Mouse (Mus musculus) G1E (cell line): ENCODE results near the gene B4galt5. TPM values are rescaled to one million over a fixed set of nuclear protein-coding genes. Genes with fewer than 3 reads are reported as not detected.

Experiments
- ATAC-seq: 2 replicates; pipeline ENCODE4 v1.8.0; 2016; ENCODE audit warnings: mild to moderate bottlenecking; ENCODE audit not compliant: insufficient number of reproducible peaks, poor library complexity, low FRiP score, severe bottlenecking; ENCODE audit errors: extremely low read depth
- DNase-seq: peaks from one replicate; pipeline ENCODE4 v3.0.0; 2012; ENCODE audit warnings: low spot score
- H3K27me3 ChIP-seq: 2 replicates; pipeline ENCODE4 v1.6.1; 2012; ENCODE audit warnings: mild to moderate bottlenecking, low read length, inconsistent platforms; ENCODE audit not compliant: insufficient read depth
- H3K36me3 ChIP-seq: replicated peaks from 2 replicates; pipeline ENCODE3; 2012; ENCODE audit warnings: mild to moderate bottlenecking, inconsistent platforms
- H3K4me1 ChIP-seq: 2 replicates; pipeline ENCODE4 v1.6.1; 2012; ENCODE audit warnings: low read depth, low read length, inconsistent platforms, mixed read lengths; ENCODE audit not compliant: insufficient read depth
- H3K4me3 ChIP-seq: 2 replicates; pipeline ENCODE4 v1.5.1; 2012; ENCODE audit warnings: low read depth, mild to moderate bottlenecking, inconsistent platforms, low read length, moderate library complexity, mixed read lengths
- H3K9me3 ChIP-seq: replicated peaks from 2 replicates; pipeline ENCODE4 v1.6.1; 2012; ENCODE audit warnings: inconsistent platforms
- CTCF ChIP-seq: IDR thresholded peaks from 2 replicates; pipeline ENCODE4 v1.5.1; 2012; ENCODE audit warnings: low read depth, low read length, inconsistent platforms, mixed read lengths
- GATA1 ChIP-seq: IDR thresholded peaks from 2 replicates; pipeline ENCODE4 v1.6.1; 2012; ENCODE audit warnings: borderline replicate concordance, low read length, inconsistent platforms, mixed read lengths
- GATA2 ChIP-seq: IDR thresholded peaks from 2 replicates; pipeline ENCODE4 v1.6.1; 2012; ENCODE audit warnings: low read depth, low read length, inconsistent platforms, borderline replicate concordance
- POLR2AphosphoS5 ChIP-seq: IDR thresholded peaks from 2 replicates; pipeline ENCODE4 v1.6.1; 2012; ENCODE audit warnings: low read depth, low read length, inconsistent platforms; ENCODE audit not compliant: insufficient replicate concordance
- TAL1 ChIP-seq: conservative IDR thresholded peaks from 2 replicates; pipeline ENCODE4 v1.6.1; 2012; ENCODE audit warnings: low read depth, low read length, inconsistent platforms, mixed read lengths
- polyA plus RNA-seq: library from polyadenylated mRNA; stranded (reverse); fragments of >175 nt; gene quantifications from 2 replicates; pipeline ENCODE4 v1.2.3, GENCODE M21; 2012
- total RNA-seq, 2 experiments: library from RNA; stranded (forward) in 1 of 2; stranded (reverse) in 1 of 2; fragments of 200-1000 nt in 1 of 2; fragments of >200 nt in 1 of 2; fragmentation: Nextera tagmentation in 1 of 2; gene quantifications; 2 replicates each; pipeline ENCODE4 v1.2.3; 2014 to 2017

B4galt5 gene
- total and polyA plus RNA-seq, 3 experiments: 0.23 to 0.61 (median 0.44) TPM

DNA sequence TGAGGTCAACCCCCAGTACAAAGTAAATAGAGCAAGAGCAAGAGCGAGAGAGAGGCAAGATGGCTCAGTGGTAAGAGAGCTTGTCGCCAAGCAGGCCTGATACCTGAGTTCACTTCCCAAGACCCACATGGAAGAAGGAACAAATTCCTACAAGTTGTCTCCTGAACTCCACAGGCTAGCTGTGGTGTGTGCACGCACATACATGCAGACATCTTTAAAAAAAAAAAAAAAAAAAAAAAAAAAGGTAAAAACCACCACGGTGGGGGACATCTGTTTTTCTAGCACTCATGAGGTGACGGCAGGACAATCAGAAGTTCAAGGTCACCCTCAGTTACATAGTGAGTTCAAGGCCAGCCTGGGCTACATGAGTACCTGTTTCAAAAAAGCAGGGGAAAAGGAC is 26.7 kb upstream of the B4galt5 start:
- Histone ChIP-seq H3K36me3 (no peaks in the 10 kb centered on the region), H3K27me3 (peaks cover 3% of the 10 kb centered on the region; the same call in 1 of the 2 replicates), H3K4me1 (peaks cover 7% of the 10 kb centered on the region), H3K4me3 (no peak overlapping the region), H3K9me3 (no peaks in the 10 kb centered on the region)
- no peak for ATAC-seq
- TF ChIP-seq TAL1 (no peak), CTCF (no peak), POLR2AphosphoS5 (no peak), GATA1 (no peak), GATA2 (no peak)
- DNase-seq: no peak

DNA sequence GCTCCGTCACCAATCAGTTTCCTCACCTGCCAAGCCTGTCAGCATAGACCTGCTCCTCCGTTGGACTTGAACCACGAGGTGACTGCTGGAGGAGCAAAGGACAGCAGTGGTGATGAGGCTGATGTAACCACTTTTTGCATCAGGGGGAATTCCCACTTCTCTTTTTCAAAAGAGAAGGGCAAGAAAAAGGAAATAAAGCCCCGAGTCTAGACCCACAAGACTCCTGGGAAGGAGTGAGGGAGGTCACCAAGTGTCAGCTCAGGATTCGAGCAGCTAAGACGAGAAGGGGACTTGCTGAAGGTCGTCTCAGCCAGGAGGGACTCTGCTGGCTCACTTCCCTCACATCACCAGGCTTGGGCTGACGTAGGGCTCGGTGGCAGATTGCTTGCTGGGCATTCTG is 26.2 kb upstream of the B4galt5 start:
- Histone ChIP-seq H3K27me3 (no peaks in the 10 kb centered on the region), H3K9me3 (no peaks in the 10 kb centered on the region), H3K36me3 (no peaks in the 10 kb centered on the region), H3K4me3 (no peak overlapping the region), H3K4me1 (peaks cover 7% of the 10 kb centered on the region)
- ATAC-seq (no peak), DNase-seq (no peak)
- TF ChIP-seq GATA2 (no peak), GATA1 (no peak), TAL1 (no peak)

DNA sequence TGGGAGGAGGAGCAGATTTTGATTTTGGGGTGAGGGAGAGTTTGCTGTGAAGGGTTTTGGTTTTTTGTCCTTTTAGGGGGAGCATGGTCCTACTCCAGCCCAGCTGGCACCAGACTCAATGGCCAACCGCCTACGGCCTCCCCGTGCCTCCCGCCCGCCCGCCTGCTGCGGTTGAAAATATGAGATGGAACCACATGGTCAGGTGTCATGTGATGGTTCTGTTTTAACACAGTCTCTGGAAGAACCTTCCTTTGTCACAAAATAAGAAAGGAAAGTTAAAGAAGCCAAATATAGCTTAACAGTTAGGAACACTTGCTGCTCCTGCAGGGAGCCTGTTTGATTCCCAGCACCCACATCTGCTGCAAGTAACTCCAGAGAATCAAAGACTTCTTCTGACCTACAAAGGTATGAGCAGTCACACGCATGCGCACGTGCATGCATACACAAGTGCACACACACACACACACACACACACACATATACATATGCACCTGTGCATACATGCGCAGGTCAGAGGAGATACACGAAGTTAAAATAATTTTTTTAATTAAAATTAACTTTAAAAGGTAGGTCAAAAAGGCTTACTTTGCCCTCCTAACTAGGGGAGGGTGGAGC is 25.3 kb upstream of the B4galt5 start:
- no peak for TF ChIP-seq CTCF
- TF ChIP-seq GATA2: no peak
- TF ChIP-seq TAL1: no peak
- TF ChIP-seq GATA1: no peak
- no peak for TF ChIP-seq POLR2AphosphoS5
- no peaks in the 10 kb centered on the region for H3K27me3 ChIP-seq
- ATAC-seq (no peak), DNase-seq (no peak)
- no peaks in the 10 kb centered on the region for H3K9me3 ChIP-seq
- no peaks in the 10 kb centered on the region for H3K36me3 ChIP-seq
- H3K4me1 ChIP-seq: peaks cover 7% of the 10 kb centered on the region
- H3K4me3 ChIP-seq: no peak overlapping the region

DNA sequence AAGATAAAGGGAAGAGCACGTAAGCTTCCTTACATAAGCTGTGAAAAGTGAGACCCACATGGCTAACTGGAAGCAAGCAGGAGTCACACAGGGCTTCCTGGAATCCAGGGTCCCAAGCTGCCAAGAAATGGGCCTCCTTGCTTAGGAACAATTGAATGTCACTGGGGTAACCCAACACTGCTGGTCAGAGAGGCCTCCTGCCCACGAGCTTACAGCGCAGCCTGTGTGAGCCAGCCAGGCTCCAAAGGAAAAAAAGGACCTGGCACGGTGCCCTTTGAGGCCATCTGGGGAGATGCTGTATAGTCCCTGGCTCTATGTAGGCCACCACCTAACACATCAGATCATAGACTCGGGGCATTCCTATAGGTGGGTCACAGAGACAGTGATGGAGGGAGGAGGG is 24.3 kb upstream of the B4galt5 start:
- no peaks in the 10 kb centered on the region for H3K36me3 ChIP-seq
- no peaks in the 10 kb centered on the region for H3K9me3 ChIP-seq
- no peak overlapping the region for H3K4me3 ChIP-seq
- no peak for ATAC-seq
- no peaks in the 10 kb centered on the region for H3K27me3 ChIP-seq
- peaks cover 7% of the 10 kb centered on the region for H3K4me1 ChIP-seq
- TF ChIP-seq POLR2AphosphoS5: no peak
- no peak for TF ChIP-seq TAL1
- no peak for TF ChIP-seq GATA1
- TF ChIP-seq CTCF: no peak
- no peak for TF ChIP-seq GATA2
- DNase-seq: no peak

DNA sequence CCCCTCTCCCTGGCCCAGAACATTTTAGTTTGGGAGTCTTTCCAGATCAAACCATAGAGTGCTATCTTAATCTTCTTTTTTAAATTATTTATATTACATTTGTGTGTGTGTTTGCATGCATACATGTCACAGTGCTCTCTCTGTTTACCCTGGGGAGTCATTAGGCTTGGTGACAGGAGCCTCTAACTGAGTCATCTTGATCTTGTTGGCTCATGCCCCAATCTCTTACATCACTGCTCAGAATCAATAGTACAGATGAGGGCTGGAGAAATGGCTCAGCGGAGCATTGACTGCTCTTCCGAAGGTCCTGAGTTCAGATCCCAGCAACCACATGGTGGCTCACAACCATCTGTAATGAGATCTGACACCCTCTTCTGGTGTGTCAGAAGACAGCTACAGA is 22.5 kb upstream of the B4galt5 start:
- no peaks in the 10 kb centered on the region for H3K36me3 ChIP-seq
- H3K4me3 ChIP-seq: no peak overlapping the region
- DNase-seq: no peak
- TF ChIP-seq POLR2AphosphoS5: no peak
- no peak for TF ChIP-seq GATA2
- TF ChIP-seq TAL1: no peak
- no peak for TF ChIP-seq CTCF
- TF ChIP-seq GATA1: no peak
- H3K27me3 ChIP-seq: no peaks in the 10 kb centered on the region
- no peak for ATAC-seq
- H3K9me3 ChIP-seq: no peaks in the 10 kb centered on the region
- peaks cover 7% of the 10 kb centered on the region for H3K4me1 ChIP-seq

DNA sequence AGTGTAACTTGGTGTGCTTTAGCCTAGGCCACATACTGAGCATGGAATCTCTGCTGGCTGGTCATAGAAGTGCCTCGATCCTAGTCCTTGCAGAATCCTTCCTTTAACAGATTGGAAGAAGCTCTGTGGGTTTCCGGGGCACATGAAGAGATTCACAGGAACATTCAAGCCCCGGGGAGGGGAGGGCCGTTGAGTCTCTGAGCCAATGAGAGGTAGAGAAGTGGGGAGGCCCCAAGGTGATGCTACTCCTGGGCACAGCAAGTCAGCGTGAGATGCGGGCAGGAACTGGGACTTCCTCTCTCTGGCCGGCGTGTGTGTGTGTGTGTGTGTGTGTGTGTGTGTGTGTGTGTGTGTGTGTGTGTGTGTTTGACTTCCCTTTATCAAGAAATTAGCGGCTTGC is 19.3 kb upstream of the B4galt5 start:
- ATAC-seq: no peak
- H3K4me1 ChIP-seq: no peaks in the 10 kb centered on the region
- no peaks in the 10 kb centered on the region for H3K36me3 ChIP-seq
- no peak for DNase-seq
- H3K27me3 ChIP-seq: peaks cover 3% of the 10 kb centered on the region; the same call in 1 of the 2 replicates
- peaks cover 4% of the 10 kb centered on the region for H3K9me3 ChIP-seq
- no peak for TF ChIP-seq GATA1
- no peak for TF ChIP-seq TAL1
- no peak for TF ChIP-seq GATA2
- no peak for TF ChIP-seq POLR2AphosphoS5
- H3K4me3 ChIP-seq: no peak overlapping the region
